Mouse (Mus musculus) right cerebral cortex, adult 18-20 months (tissue): ENCODE data around the gene Atad1.

Source experiments
- DNase-seq: peaks from one replicate; pipeline ENCODE4 v3.0.0; 2022; ENCODE audit warnings: mixed read lengths

The Atad1 gene

GRCm38 (mm10) chr19:32665243-32665642 lies 74.3 kb downstream of the Atad1 start:
- no peak for DNase-seq

GRCm38 (mm10) chr19:32662936-32663335 lies 76.7 kb downstream of the Atad1 start:
- DNase-seq, result no peak

- no peak for DNase-seq
These were observed 80.2 kb downstream of the Atad1 start for GRCm38 (mm10) chr19:32659346-32659745.

GRCm38 (mm10) chr19:32653630-32654362 lies 85.8 kb downstream of the Atad1 start:
- DNase-seq, result no peak

DNA sequence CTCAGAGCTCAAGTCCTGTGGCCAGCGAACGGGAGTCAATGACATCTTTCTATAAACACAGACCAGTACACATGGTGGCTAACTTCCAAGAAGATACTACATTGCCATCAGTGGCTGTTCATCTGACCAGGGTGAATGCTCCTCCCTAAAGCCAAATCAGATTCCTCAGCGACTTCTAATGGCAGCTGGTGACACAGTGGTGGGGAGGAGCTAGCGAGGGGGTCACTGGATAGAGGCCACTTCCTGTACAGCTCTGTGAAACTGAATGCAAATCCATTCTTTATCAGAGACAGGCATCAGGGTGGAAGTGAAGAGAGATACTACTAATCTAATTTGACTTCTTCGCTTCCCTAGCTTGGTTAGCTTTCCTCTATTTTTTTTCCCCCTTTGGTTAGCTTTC lies 86.5 kb downstream of the Atad1 start:
- DNase-seq, result no peak

DNA sequence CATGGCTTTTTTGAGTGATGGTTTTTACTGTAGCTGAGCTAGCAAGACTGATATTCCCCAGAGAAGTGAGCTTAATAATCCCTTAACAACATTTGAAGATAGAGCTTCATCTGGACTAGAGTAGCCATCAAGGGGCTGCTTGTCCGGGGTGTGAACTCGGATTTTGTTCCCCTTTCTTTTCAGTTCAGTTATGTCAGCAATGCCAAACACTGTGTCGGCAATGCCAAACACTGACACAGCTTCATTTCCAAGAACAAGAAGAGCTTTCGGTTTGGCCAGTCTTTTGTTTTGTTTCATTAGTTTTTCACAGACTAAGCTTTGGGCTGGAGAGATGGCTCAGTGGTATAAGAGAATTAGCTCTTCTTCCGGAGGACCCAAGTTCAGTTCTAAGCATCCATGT lies 88.5 kb downstream of the Atad1 start:
- no peak for DNase-seq

DNA sequence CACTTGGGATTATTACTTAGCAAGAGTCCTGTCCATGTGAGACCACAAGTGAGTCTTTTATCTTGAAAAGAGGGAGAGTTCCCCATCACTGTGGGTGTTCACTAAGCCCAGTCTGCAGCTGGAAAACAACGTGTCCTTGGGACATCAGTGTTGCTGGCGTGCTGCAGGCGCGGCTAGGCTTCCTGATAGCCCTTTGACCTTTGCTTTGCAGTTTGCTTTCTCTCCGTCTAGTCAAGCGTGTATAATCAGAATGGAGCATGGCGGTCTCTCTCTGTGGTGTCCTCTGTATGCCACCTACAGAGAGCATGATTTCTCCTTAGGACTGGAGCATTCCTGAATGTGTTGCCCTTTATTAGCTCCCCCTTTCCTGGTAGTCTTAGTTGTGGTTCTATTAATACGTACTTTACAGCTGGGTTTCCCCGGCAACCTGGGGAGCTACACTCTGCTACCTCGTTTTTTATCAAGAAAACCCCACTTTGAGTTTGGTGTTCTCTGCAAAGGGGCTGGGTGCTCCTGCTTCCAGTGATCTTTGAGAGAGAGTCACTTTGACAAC lies 91.5 kb downstream of the Atad1 start:
- no peak for DNase-seq

GRCm38 (mm10) chr19:32646382-32646781 lies 93.2 kb downstream of the Atad1 start:
- DNase-seq, result no peak

GRCm38 (mm10) chr19:32645939-32646338 lies 93.6 kb downstream of the Atad1 start:
- DNase-seq, result no peak

DNA sequence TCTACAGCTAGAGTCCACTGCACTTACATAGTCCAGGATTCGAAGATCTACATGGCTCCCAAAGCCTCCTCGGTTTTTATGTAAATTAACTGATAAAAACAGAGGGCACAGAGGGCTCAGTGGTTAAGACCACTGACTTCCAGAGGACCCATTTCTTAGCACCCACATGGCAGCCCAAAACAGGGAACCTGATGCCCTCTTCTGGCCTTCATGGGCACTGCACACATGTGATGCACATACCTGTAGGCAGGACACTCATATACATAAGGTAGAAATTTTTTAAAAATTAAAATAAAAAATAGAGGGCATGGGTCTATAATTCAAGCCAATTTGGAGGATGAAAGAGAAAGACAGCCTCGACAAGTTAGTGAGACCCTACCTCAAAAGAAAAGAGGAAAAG lies 95.9 kb downstream of the Atad1 start:
- DNase-seq, result no peak

DNA sequence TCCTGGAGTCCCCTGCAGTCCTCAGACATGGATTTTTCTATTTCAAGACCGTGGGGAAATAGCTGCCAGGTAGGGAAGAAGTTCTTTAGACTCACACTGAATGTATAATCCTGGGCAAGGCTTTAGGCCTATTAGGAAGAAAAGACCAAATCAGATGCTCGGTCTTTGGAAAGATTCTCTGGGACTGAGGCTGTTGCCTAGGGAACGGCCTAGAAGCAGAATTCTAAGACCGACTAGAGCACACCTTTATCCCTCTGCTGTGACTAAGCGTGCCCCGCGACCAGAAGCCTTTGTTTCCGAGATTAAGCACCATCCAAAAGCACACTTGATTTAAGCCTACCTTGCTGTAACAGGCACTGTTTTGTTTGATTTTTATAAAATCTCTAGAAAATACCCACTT lies 97.6 kb downstream of the Atad1 start:
- DNase-seq, result no peak

DNA sequence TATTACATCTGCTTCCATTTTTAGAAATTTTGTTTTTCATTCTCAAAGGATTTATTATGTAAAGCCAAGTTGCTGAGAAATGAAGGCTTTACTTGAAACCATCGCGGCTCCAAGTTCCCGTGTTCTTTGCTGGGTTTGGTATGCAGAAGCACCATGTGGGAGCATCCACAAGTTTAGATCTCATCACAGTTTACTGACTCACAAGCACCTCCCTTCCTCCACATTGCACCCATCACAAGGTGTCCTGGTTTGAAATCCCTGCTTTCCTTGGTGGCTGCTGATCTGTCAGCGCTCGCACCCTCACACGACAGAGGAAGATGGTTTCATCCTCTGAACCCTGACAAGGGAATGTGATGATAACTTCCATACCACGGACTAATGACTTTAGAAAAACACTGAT lies 98.1 kb downstream of the Atad1 start:
- no peak for DNase-seq

GRCm38 (mm10) chr19:32638276-32638903 lies 101.2 kb downstream of the Atad1 start:
- DNase-seq, result no peak

DNA sequence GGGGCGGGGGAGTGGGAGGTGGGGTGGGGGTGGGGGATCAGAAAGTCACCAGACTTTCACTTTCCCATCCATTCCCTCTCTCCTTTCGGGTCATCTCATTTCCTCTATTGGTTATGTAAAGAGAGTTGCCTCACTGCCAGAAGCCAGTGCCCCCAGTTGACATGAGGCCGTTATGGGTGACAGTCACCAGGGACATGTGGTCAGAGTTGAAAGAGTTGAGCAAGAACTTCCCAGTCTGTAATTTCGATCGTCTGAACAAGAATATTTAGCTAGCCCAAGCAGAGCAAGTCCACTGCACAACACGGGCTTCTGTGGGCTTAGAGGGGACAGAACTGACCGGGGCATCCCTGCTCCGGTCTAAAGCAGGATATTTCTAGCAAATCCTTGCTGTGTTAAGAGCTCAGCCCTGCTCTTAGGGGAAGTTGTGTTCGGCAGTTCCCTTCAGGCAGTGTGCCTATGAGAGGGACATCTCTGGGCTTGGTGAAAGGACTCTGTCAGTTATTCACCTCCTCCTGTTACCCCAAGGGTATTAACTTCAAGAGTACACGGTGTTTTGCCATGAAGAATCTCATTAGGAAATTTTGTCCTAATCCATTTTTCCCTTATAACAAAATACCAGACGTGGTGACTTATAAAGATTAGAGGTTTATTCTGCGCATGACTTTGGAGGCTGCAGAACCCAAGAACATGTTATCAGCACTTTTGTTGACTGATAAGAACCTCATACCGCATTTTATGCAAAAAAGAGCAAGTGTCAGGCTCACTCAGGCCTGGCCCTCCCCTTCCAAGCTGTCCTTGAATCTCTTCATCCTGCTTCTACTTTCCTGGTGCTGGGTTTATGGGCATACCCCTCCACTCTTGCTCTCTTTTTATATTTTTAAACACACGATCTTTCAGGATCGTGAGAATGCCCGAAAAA lies 102.0 kb downstream of the Atad1 start:
- no peak for DNase-seq

- DNase-seq, result no peak
These were observed 104.7 kb downstream of the Atad1 start for GRCm38 (mm10) chr19:32634916-32635315.

- no peak for DNase-seq
These were observed 110.9 kb downstream of the Atad1 start for GRCm38 (mm10) chr19:32628572-32629132.

- DNase-seq, result no peak
These were observed 112.0 kb downstream of the Atad1 start for GRCm38 (mm10) chr19:32627631-32628030.

GRCm38 (mm10) chr19:32626768-32627331 lies 112.7 kb downstream of the Atad1 start:
- DNase-seq, result no peak

- DNase-seq, result no peak
These were observed 117.4 kb downstream of the Atad1 start for GRCm38 (mm10) chr19:32622142-32622541.
